Comparison of ENCODE assay signal across 23 mouse cellular contexts in genomic region chr6:30179046-30179445, GRCm38 (mm10).
DNase-seq lines count a peak whose midpoint lies in the region; ATAC-seq and TF ChIP-seq lines count a peak whose summit lies in the region.
"Had no signal": no experiment of that assay in that cellular context is flagged by ENCODE, and none has a peak within 500 bp of the region (broad histone marks: within the 10 kb centered on the region; RNA-seq: fewer than 3 reads in every experiment).

No protein-coding gene starts in this region.

- DNase-seq in ES-E14 (ENCODE audit: low read depth, low spot score) (no peak), ZHBTc4 (ENCODE audit: low read depth, low spot score) (peak; percentile 55)
- DNase-seq in frontal cortex, postnatal 14 days (ENCODE audit: low spot score in 2 of 2): no peak
- no peak for DNase-seq in urinary bladder, adult 2 months (ENCODE audit: low spot score)
- DNase-seq: adrenal gland, adult 2 months; adrenal gland, postnatal 10 days; adrenal gland, postnatal 25 days; cerebellum, adult 11 months; cerebellum, adult 18-20 months; cerebellum, adult 8-10 months; cerebellum, adult 9-11 months; cerebellum, postnatal 14 days; cerebellum, postnatal 36 days had no signal

- no peak overlapping the region for H3K27ac ChIP-seq in ES-Bruce4 (ENCODE audit: insufficient read depth, low read length)
- no peak overlapping the region; the same call in 1 of the 2 replicates for H3K27ac ChIP-seq in ES-E14 (ENCODE audit: insufficient read depth, low read depth, low read length, poor library complexity, severe bottlenecking)
- H3K27ac ChIP-seq: embryonic facial prominence, embryonic 13.5 days; embryonic facial prominence, embryonic 15.5 days; forebrain, embryonic 10.5 days; forebrain, embryonic 12.5 days had no signal

- TF ChIP-seq CTCF in E14TG2a.4 (conservative IDR thresholded peaks at IDR 0.05; ENCODE audit: low read length) (no peak), ES-Bruce4 (IDR thresholded peaks at IDR 0.05; ENCODE audit: low read depth, low read length) (no peak)

- H3K36me3 ChIP-seq in E14TG2a.4 (ENCODE audit: insufficient read depth, low read length) (peaks cover 20% of the 10 kb centered on the region), ES-Bruce4 (ENCODE audit: control insufficient read depth, insufficient read depth, low read length, poor library complexity, severe bottlenecking) (no peaks in the 10 kb centered on the region), ES-E14 (ENCODE audit: control insufficient read depth, insufficient read depth, low read length, poor library complexity, severe bottlenecking) (no peaks in the 10 kb centered on the region)
- H3K36me3 ChIP-seq: embryonic facial prominence, embryonic 13.5 days; embryonic facial prominence, embryonic 15.5 days; forebrain, embryonic 10.5 days; forebrain, embryonic 12.5 days had no signal

- peaks cover 9% of the 10 kb centered on the region; the same call in 1 of the 2 replicates for H3K27me3 ChIP-seq in E14TG2a.4 (ENCODE audit: insufficient read depth, low read length)
- H3K27me3 ChIP-seq in ES-Bruce4 (ENCODE audit: control insufficient read depth, insufficient read depth, low read length, poor library complexity, severe bottlenecking): no peaks in the 10 kb centered on the region

- no peak for TF ChIP-seq POLR2A in ES-Bruce4 (IDR thresholded peaks at IDR 0.05; ENCODE audit: insufficient read depth, low read length)

- TF ChIP-seq EP300 in ES-Bruce4 (IDR thresholded peaks at IDR 0.05; ENCODE audit: insufficient read depth, low read depth, low read length): no peak

- H3K9ac ChIP-seq in ES-Bruce4 (ENCODE audit: low read depth, poor library complexity, severe bottlenecking) (peak overlapping the region; percentile 37), ES-E14 (ENCODE audit: insufficient read depth, low read depth, low read length, poor library complexity, severe bottlenecking) (peak overlapping the region; percentile 58; the same call in 1 of the 2 replicates)
- H3K9ac ChIP-seq: embryonic facial prominence, embryonic 13.5 days; embryonic facial prominence, embryonic 15.5 days; forebrain, embryonic 12.5 days had no signal

- H3K4me1 ChIP-seq in E14TG2a.4 (replicated peaks; ENCODE audit: low read depth, low read length) (peaks cover 79% of the 10 kb centered on the region), ES-Bruce4 (ENCODE audit: control insufficient read depth, insufficient read depth, low read length) (peaks cover 4% of the 10 kb centered on the region), ES-E14 (ENCODE audit: control insufficient read depth in 2 of 2, insufficient read depth in 2 of 2, low read length in 2 of 2, poor library complexity in 1 of 2) (peaks cover 6 to 20% of the 10 kb centered on the region in 2 experiments)

- H3K4me3 ChIP-seq in E14TG2a.4 (replicated peaks; ENCODE audit: low read length) (peak overlapping the region; percentile 99), ES-Bruce4 (ENCODE audit: low read depth, low read length) (no peak overlapping the region), ES-E14 (ENCODE audit: insufficient read depth in 1 of 2, low read depth in 1 of 2, low read length in 2 of 2, poor library complexity in 1 of 2, severe bottlenecking in 1 of 2) (peak overlapping the region; percentile 57 to 62)
- H3K4me3 ChIP-seq: embryonic facial prominence, embryonic 15.5 days; erythroblast, embryonic 14.5 days; forebrain, embryonic 12.5 days had no signal

- H3K9me3 ChIP-seq in E14TG2a.4 (ENCODE audit: low read length): 0 out of 2 replicates have a peak, but pooled peaks cover 4% of the 10 kb centered on the region
- H3K9me3 ChIP-seq in ES-Bruce4 (replicated peaks; ENCODE audit: control insufficient read depth, insufficient read depth, low read length, poor library complexity, severe bottlenecking): no peaks in the 10 kb centered on the region
- H3K9me3 ChIP-seq in ES-E14 (ENCODE audit: control insufficient read depth, insufficient read depth, low read depth, low read length): no peaks in the 10 kb centered on the region
- H3K9me3 ChIP-seq: embryonic facial prominence, embryonic 13.5 days; embryonic facial prominence, embryonic 15.5 days; forebrain, embryonic 12.5 days had no signal

- in situ Hi-C loops in ES-E14 (cut with MboI; ENCODE audit: low sequenced_read_pairs in 2 of 2, unreplicated experiment in 2 of 2): no loop called here

- no peak for ATAC-seq in megakaryocyte progenitor cell, adult 5-6 weeks (replicated peaks; ENCODE audit: poor library complexity)
- ATAC-seq: forebrain, embryonic 14.5 days; forebrain, embryonic 16.5 days had no signal

TF ChIP-seq in ES-E14, 5 proteins besides CTCF, POLR2A, EP300 and RAD21:
- TF ChIP-seq ZNF384 (IDR thresholded peaks at IDR 0.05; ENCODE audit: low read depth, low read length): peak; percentile 64; the same call in 1 of the 2 replicates
- no peak for TF ChIP-seq MAFK (IDR thresholded peaks at IDR 0.05; ENCODE audit: insufficient read depth, low read depth, low read length)
TF ChIP-seq in ES-E14: peak in this region for 1.
